Mouse (Mus musculus): ENCODE results near the gene Cmtm5. TPM values are rescaled to one million over a fixed set of nuclear protein-coding genes. Genes with fewer than 3 reads are reported as not detected.
"Not testable (repeated sequence)": the region's sequence is repeated elsewhere in the genome, so short reads cannot be mapped to it uniquely, and the experiment has no call there.

Cmtm5 gene
- total RNA-seq, 2 experiments from 2014 or later, result 1.3 to 2.6 TPM

- no peak for DNase-seq
Measured at GRCm38 (mm10) chr14:54932645-54933150, 3.4 kb upstream of the Cmtm5 start, which contains the start of gene Il25. Gene Il25, plus strand, starts transcription at chr14:54932695.

- no peak for DNase-seq
Measured at GRCm38 (mm10) chr14:54936831-54937160, 735 bp downstream of the Cmtm5 start.

- DNase-seq, result no peak
Measured at GRCm38 (mm10) chr14:54937361-54938182, 1.5 kb downstream of the Cmtm5 start.

GRCm38 (mm10) chr14:54938431-54939219 is 2.6 kb downstream of the Cmtm5 start:
- DNase-seq, result no peak

- peak; percentile 83 for DNase-seq
Measured at GRCm38 (mm10) chr14:54939434-54940175, 3.5 kb downstream of the Cmtm5 start.

GRCm38 (mm10) chr14:54940176-54940530 is 4.1 kb downstream of the Cmtm5 start:
- DNase-seq, result no peak

GRCm38 (mm10) chr14:54941024-54941978 is 5.2 kb downstream of the Cmtm5 start:
- DNase-seq, result no peak

- no peak for DNase-seq
Measured at GRCm38 (mm10) chr14:54942479-54942878, 6.4 kb downstream of the Cmtm5 start.

GRCm38 (mm10) chr14:54943971-54944370 is 7.9 kb downstream of the Cmtm5 start:
- no peak for DNase-seq

- no peak for DNase-seq
Measured at GRCm38 (mm10) chr14:54944939-54945338, 8.9 kb downstream of the Cmtm5 start.

GRCm38 (mm10) chr14:54945975-54946704 is 10.1 kb downstream of the Cmtm5 start:
- no peak for DNase-seq

- DNase-seq, result not testable (repeated sequence)
Measured at GRCm38 (mm10) chr14:54947008-54947407, 10.9 kb downstream of the Cmtm5 start.

- no peak for DNase-seq
Measured at GRCm38 (mm10) chr14:54948781-54949180, 12.7 kb downstream of the Cmtm5 start.

GRCm38 (mm10) chr14:54950493-54950892 is 14.4 kb downstream of the Cmtm5 start:
- no peak for DNase-seq

GRCm38 (mm10) chr14:54951587-54951986 is 15.5 kb downstream of the Cmtm5 start:
- no peak for DNase-seq

- DNase-seq, result no peak
Measured at GRCm38 (mm10) chr14:54953664-54954206, 17.7 kb downstream of the Cmtm5 start.

- DNase-seq, result no peak
Measured at GRCm38 (mm10) chr14:54954474-54954873, 18.4 kb downstream of the Cmtm5 start.

GRCm38 (mm10) chr14:54955481-54955880 is 19.4 kb downstream of the Cmtm5 start:
- DNase-seq, result no peak

GRCm38 (mm10) chr14:54956533-54956932 is 20.5 kb downstream of the Cmtm5 start:
- DNase-seq, result no peak

GRCm38 (mm10) chr14:54958503-54958902 is 22.4 kb downstream of the Cmtm5 start:
- DNase-seq, result no peak
